Mouse (Mus musculus) embryo, embryonic 10.5 days (tissue): ENCODE results near the gene Hspa12b.

Source experiments
- DNase-seq: peaks from one replicate; pipeline ENCODE4 v3.0.0-alpha.2; 2015; ENCODE audit warnings: low spot score

The Hspa12b gene

GRCm38 (mm10) chr2:131148353-131149253 lies 21.5 kb downstream of the Hspa12b start:
- no peak for DNase-seq

- no peak for DNase-seq
These were observed 22.1 kb downstream of the Hspa12b start for GRCm38 (mm10) chr2:131149254-131149578.

- DNase-seq, result no peak
These were observed 25.2 kb downstream of the Hspa12b start for GRCm38 (mm10) chr2:131152166-131152730.

- no peak for DNase-seq
These were observed 27.0 kb downstream of the Hspa12b start for GRCm38 (mm10) chr2:131154036-131154435.

- no peak for DNase-seq
These were observed 29.9 kb downstream of the Hspa12b start for GRCm38 (mm10) chr2:131156987-131157386.

GRCm38 (mm10) chr2:131159491-131159910 lies 32.4 kb downstream of the Hspa12b start:
- peak; percentile 56 for DNase-seq

GRCm38 (mm10) chr2:131159938-131160581 lies 33.0 kb downstream of the Hspa12b start, which contains the start of gene 1700037H04Rik:
Gene 1700037H04Rik (minus strand): TSS chr2:131160081.
- DNase-seq, result peak; percentile 99

- peak; percentile 71 for DNase-seq
These were observed 33.6 kb downstream of the Hspa12b start for GRCm38 (mm10) chr2:131160671-131161111.

- DNase-seq, result no peak
These were observed 36.8 kb downstream of the Hspa12b start for GRCm38 (mm10) chr2:131163924-131164323.

- DNase-seq, result no peak
These were observed 39.1 kb downstream of the Hspa12b start for GRCm38 (mm10) chr2:131166172-131166571.

GRCm38 (mm10) chr2:131167984-131168383 lies 40.9 kb downstream of the Hspa12b start:
- DNase-seq, result no peak

GRCm38 (mm10) chr2:131168914-131169313 lies 41.8 kb downstream of the Hspa12b start:
- no peak for DNase-seq

GRCm38 (mm10) chr2:131170936-131171335 lies 43.9 kb downstream of the Hspa12b start:
- DNase-seq, result no peak

- DNase-seq, result no peak
These were observed 44.5 kb downstream of the Hspa12b start for GRCm38 (mm10) chr2:131171401-131172104.

- DNase-seq, result no peak
These were observed 45.2 kb downstream of the Hspa12b start for GRCm38 (mm10) chr2:131172322-131172721.

- DNase-seq, result peak; percentile 94
These were observed 47.6 kb downstream of the Hspa12b start for GRCm38 (mm10) chr2:131174700-131175099.

- DNase-seq, result no peak
These were observed 48.3 kb downstream of the Hspa12b start for GRCm38 (mm10) chr2:131175286-131175944.

GRCm38 (mm10) chr2:131175945-131176309 lies 48.8 kb downstream of the Hspa12b start:
- DNase-seq, result no peak

- no peak for DNase-seq
These were observed 49.4 kb downstream of the Hspa12b start for GRCm38 (mm10) chr2:131176491-131176890.

- DNase-seq, result no peak
These were observed 50.9 kb downstream of the Hspa12b start for GRCm38 (mm10) chr2:131177932-131178331.

GRCm38 (mm10) chr2:131178828-131179245 lies 51.8 kb downstream of the Hspa12b start:
- no peak for DNase-seq
